Mouse (Mus musculus): Measurements from ENCODE around the gene Ramp3. TPM values are rescaled to one million over a fixed set of nuclear protein-coding genes. Genes with fewer than 3 reads are reported as not detected.

Gene Ramp3
- polyA plus RNA-seq, 1 experiment from 2014 or later: 12.8 TPM

DNA sequence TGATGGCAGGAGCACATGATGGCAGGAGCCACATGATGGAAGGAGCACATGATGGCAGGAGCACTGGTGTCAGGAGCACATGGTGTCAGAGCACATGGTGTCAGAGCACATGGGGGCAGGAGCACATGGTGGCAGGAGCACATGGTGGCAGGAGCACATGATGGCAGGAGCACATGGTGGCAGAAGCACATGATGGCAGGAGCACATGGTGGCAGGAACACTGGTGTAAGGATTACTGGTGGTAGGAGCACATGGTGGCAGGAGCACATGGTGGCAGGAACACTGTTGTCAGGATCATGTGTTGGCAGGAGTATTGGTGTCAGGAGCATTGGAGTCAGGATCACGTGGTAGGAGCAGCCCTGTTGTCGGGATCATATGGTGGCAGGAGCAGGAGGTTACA, 52.1 kb downstream of the Ramp3 start:
- Histone ChIP-seq H3K4me2 (replicated peaks; ENCODE audit: low read depth) (no peak overlapping the region), H3K9ac (ENCODE audit: low read length) (no peak overlapping the region), H3K27me3 (ENCODE audit: control insufficient read depth, insufficient read depth, low read length) (no peaks in the 10 kb centered on the region), H3K4me1 (replicated peaks; ENCODE audit: control insufficient read depth, insufficient read depth) (no peaks in the 10 kb centered on the region), H3K36me3 (ENCODE audit: control insufficient read depth, insufficient read depth, low read length) (no peaks in the 10 kb centered on the region), H3K27ac (replicated peaks) (no peak overlapping the region), H3K9me3 (ENCODE audit: control insufficient read depth, low read length) (no peaks in the 10 kb centered on the region), H3K4me3 (ENCODE audit: low read depth, low read length) (no peak overlapping the region)
- no peak for TF ChIP-seq EP300 (optimal IDR thresholded peaks at IDR 0.05)
- TF ChIP-seq CTCF (IDR thresholded peaks at IDR 0.05; ENCODE audit: low read depth): no peak
- 71% methylated on average over 2 of the region's 2 CpGs for WGBS
- no peak for DNase-seq (ENCODE audit: low spot score)
- no peak for ATAC-seq (ENCODE audit: low FRiP score, low TSS enrichment)

GRCm38 (mm10) chr11:6720746-6721145, 62.4 kb downstream of the Ramp3 start:
- no peaks in the 10 kb centered on the region for H3K27me3 ChIP-seq (ENCODE audit: control insufficient read depth, insufficient read depth, low read length)
- no peak overlapping the region for H3K9ac ChIP-seq (ENCODE audit: low read length)
- no peaks in the 10 kb centered on the region for H3K9me3 ChIP-seq (ENCODE audit: control insufficient read depth, low read length)
- H3K4me3 ChIP-seq (ENCODE audit: low read depth, low read length): no peak overlapping the region
- no peak overlapping the region for H3K27ac ChIP-seq (replicated peaks)
- no peak for DNase-seq (ENCODE audit: low spot score)
- H3K4me1 ChIP-seq (replicated peaks; ENCODE audit: control insufficient read depth, insufficient read depth): no peaks in the 10 kb centered on the region
- no peaks in the 10 kb centered on the region for H3K36me3 ChIP-seq (ENCODE audit: control insufficient read depth, insufficient read depth, low read length)
- 82% methylated on average over 5 of the region's 5 CpGs for WGBS
- no peak for ATAC-seq (ENCODE audit: low FRiP score, low TSS enrichment)
- no peak for TF ChIP-seq CTCF (IDR thresholded peaks at IDR 0.05; ENCODE audit: low read depth)
- TF ChIP-seq EP300 (optimal IDR thresholded peaks at IDR 0.05): no peak
- no peak overlapping the region for H3K4me2 ChIP-seq (replicated peaks; ENCODE audit: low read depth)

- Histone ChIP-seq H3K4me3 (ENCODE audit: low read depth, low read length) (no peak overlapping the region), H3K4me2 (replicated peaks; ENCODE audit: low read depth) (no peak overlapping the region), H3K27ac (replicated peaks) (no peak overlapping the region), H3K4me1 (replicated peaks; ENCODE audit: control insufficient read depth, insufficient read depth) (no peaks in the 10 kb centered on the region), H3K27me3 (ENCODE audit: control insufficient read depth, insufficient read depth, low read length) (no peaks in the 10 kb centered on the region), H3K36me3 (ENCODE audit: control insufficient read depth, insufficient read depth, low read length) (no peaks in the 10 kb centered on the region), H3K9ac (ENCODE audit: low read length) (no peak overlapping the region), H3K9me3 (ENCODE audit: control insufficient read depth, low read length) (no peaks in the 10 kb centered on the region)
- ATAC-seq (ENCODE audit: low FRiP score, low TSS enrichment): no peak
- TF ChIP-seq CTCF (IDR thresholded peaks at IDR 0.05; ENCODE audit: low read depth) (no peak), EP300 (optimal IDR thresholded peaks at IDR 0.05) (no peak)
- WGBS: 88% methylated on average over 5 of the region's 5 CpGs
- DNase-seq (ENCODE audit: low spot score): no peak
These were observed 68.6 kb downstream of the Ramp3 start for GRCm38 (mm10) chr11:6726921-6727320.

Other genes starting within 250 kb of the Ramp3 start
- gene Ppia, start 243.1 kb upstream of the Ramp3 start, polyA plus RNA-seq (2015; fragmentation: Nextera tagmentation; extraction: Ambion mirVana): 4,199 and 4,786 TPM in 2 replicates
- 187 and 198 TPM in 2 replicates for gene H2afv, start 214.1 kb upstream of the Ramp3 start, polyA plus RNA-seq (2015; fragmentation: Nextera tagmentation; extraction: Ambion mirVana)
- gene Purb, start 182.6 kb upstream of the Ramp3 start, polyA plus RNA-seq (2015; fragmentation: Nextera tagmentation; extraction: Ambion mirVana): 17.5 and 19.6 TPM in 2 replicates
- 0.77 and 0.85 TPM in 2 replicates for gene Myo1g, start 137.6 kb upstream of the Ramp3 start, polyA plus RNA-seq (2015; fragmentation: Nextera tagmentation; extraction: Ambion mirVana)
- gene Ccm2, start 111.6 kb upstream of the Ramp3 start, polyA plus RNA-seq (2015; fragmentation: Nextera tagmentation; extraction: Ambion mirVana): 45.7 and 45.9 TPM in 2 replicates
- gene Nacad, start 52.5 kb upstream of the Ramp3 start, polyA plus RNA-seq (2015; fragmentation: Nextera tagmentation; extraction: Ambion mirVana): 7.3 and 7.4 TPM in 2 replicates
- 29.3 and 31.2 TPM in 2 replicates for gene Tbrg4, start 32.5 kb upstream of the Ramp3 start, polyA plus RNA-seq (2015; fragmentation: Nextera tagmentation; extraction: Ambion mirVana)
- gene Wap, start 19.9 kb upstream of the Ramp3 start, polyA plus RNA-seq (2015; fragmentation: Nextera tagmentation; extraction: Ambion mirVana): 2.6 and 5.3 TPM in 2 replicates
- not detected in 2 replicates for gene Gm11983, start 179.1 kb downstream of the Ramp3 start, polyA plus RNA-seq (2015; fragmentation: Nextera tagmentation; extraction: Ambion mirVana)